Mouse (Mus musculus) ES-E14 (cell line): ENCODE results near the gene Gm20605.

Experiments
- CHD2 ChIP-seq: IDR thresholded peaks from 2 replicates; pipeline ENCODE4 v1.6.1; 2014; ENCODE audit warnings: mild to moderate bottlenecking, low read depth, low read length, inconsistent platforms
- MAFK ChIP-seq: IDR thresholded peaks from 2 replicates; pipeline ENCODE4 v1.6.1; 2014; ENCODE audit warnings: mild to moderate bottlenecking, low read depth, low read length, inconsistent platforms; ENCODE audit not compliant: insufficient read depth
- ZC3H11A ChIP-seq: IDR thresholded peaks from 2 replicates; pipeline ENCODE4 v1.6.1; 2012; ENCODE audit warnings: low read depth, mild to moderate bottlenecking, inconsistent platforms, low read length, borderline replicate concordance
- ZNF384 ChIP-seq: IDR thresholded peaks from 2 replicates; pipeline ENCODE4 v1.6.1; 2012; ENCODE audit warnings: low read depth, low read length, inconsistent platforms

GRCm38 (mm10) chr5:137629306-137629721, 339 bp downstream of the Gm20605 start:
- TF ChIP-seq ZC3H11A: no peak
- no peak for TF ChIP-seq MAFK
- TF ChIP-seq ZNF384: no peak
- no peak for TF ChIP-seq CHD2
